Mouse (Mus musculus) colon, adult 2 months (tissue): ENCODE data around the gene H2-D1. TPM values are rescaled to one million over a fixed set of nuclear protein-coding genes. Genes with fewer than 3 reads are reported as not detected.

Experiments used
- polyA plus RNA-seq: library from polyadenylated mRNA; depleted of rRNA; stranded (reverse); fragments of >200 nt; gene quantifications from 2 replicates; pipeline ENCODE4 v1.2.3, GENCODE M21; 2012; rRNA removed

Gene H2-D1
- 837 and 1,001 TPM in 2 replicates for polyA plus RNA-seq

DNA sequence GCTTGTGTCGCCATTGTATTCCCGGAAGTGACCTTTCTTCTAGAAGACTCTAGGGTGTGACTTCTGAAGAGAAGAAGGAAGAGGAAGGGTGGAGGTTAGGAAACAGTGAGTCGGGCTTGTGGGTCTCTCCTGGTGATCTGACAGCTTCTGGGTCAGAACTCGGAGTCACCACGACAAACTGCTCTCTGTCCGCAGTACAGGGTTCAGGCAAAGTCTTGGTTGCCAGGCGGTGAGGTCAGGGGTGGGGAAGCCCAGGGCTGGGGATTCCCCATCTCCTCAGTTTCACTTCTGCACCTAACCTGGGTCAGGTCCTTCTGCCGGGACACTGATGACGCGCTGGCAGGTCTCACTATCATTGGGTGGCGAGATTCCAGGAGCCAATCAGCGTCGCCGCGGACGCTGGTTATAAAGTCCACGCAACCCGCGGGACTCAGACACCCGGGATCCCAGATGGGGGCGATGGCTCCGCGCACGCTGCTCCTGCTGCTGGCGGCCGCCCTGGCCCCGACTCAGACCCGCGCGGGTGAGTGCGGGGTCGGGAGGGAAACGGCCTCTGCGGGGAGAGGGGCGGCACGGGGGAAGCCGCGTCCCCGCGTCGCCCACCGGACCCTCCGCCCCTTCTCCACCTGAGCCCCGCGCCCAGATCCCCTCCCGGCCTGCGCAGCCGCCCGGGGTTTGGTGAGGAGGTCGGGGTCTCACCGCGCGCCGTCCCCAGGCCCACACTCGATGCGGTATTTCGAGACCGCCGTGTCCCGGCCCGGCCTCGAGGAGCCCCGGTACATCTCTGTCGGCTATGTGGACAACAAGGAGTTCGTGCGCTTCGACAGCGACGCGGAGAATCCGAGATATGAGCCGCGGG, at the start of gene H2-D1:
TSS of gene H2-D1 (plus strand) at position 67 of the 859 bp plus-strand sequence.

GRCm38 (mm10) chr17:35220156-35220952, 42.2 kb upstream of the H2-D1 start, which contains the start of gene Gm16181:
Gene Gm16181, plus strand, starts transcription at chr17:35220834.

GRCm38 (mm10) chr17:35233114-35233980, 29.2 kb upstream of the H2-D1 start, which contains the start of gene Atp6v1g2:
Gene Atp6v1g2, plus strand, starts transcription at chr17:35233660.

GRCm38 (mm10) chr17:35235614-35236389, 26.7 kb upstream of the H2-D1 start, which contains the start of gene Nfkbil1:
Gene Nfkbil1, minus strand, starts transcription at chr17:35235792.

DNA sequence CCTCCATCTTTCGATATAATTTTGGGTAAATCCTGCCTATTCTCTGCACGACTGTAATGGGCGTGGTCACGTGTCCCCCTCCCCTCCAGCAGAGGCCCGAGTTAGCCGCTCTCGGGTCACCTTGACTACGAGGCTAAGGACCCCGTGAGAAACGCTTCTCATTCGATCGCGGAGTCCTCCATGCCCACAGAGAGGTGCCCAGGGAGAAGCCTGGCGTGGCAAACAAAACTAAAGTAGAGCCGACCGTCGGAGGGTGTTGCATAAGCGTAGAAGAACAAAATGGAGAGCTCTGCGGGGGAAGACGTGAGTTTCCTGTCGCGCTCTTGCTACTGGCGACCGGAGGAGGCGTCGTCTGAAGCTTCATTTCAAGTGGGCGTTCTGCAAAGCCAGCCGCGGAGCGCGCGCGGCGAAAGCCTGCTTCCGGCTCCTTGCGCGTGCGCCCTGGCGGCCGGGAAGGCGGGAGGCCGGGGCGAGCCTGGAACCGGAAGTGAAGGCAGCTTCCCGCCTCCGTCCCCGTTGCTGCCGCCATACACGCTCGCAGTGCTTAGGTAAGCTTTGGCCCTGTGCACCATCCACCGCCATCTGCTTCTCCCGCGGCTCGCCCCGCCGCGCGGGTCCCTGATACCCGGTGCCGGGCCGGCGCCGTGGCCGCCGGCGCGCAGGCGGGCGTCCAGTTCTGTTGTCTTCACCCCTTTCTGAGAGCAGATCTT, 21.1 kb upstream of the H2-D1 start, which contains the start of gene Ddx39b:
TSS of gene Ddx39b (plus strand) at position 442 of the 710 bp plus-strand sequence.

Other genes with a start within 250 kb of the H2-D1 start
- gene Vwa7, start 246.2 kb upstream of the H2-D1 start, polyA plus RNA-seq = 0.73 and 0.83 TPM in 2 replicates
- gene Sapcd1, start 234.7 kb upstream of the H2-D1 start, polyA plus RNA-seq = 1.0 and 2.3 TPM in 2 replicates
- 4.0 and 6.0 TPM in 2 replicates for gene Msh5, start 216.0 kb upstream of the H2-D1 start, polyA plus RNA-seq
- gene Clic1, start 212.8 kb upstream of the H2-D1 start, polyA plus RNA-seq = 209 and 215 TPM in 2 replicates
- 32.5 and 33.0 TPM in 2 replicates for gene Ddah2, start 203.7 kb upstream of the H2-D1 start, polyA plus RNA-seq
- 5.6 and 10.4 TPM in 2 replicates for gene Ly6g6c, start 197.3 kb upstream of the H2-D1 start, polyA plus RNA-seq
- gene Mpig6b, start 196.5 kb upstream of the H2-D1 start, polyA plus RNA-seq = 0.82 and 1.0 TPM in 2 replicates
- 77.8 and 86.1 TPM in 2 replicates for gene Ly6g6e, start 185.8 kb upstream of the H2-D1 start, polyA plus RNA-seq
- gene Ly6g6d, start 184.7 kb upstream of the H2-D1 start, polyA plus RNA-seq = 19.4 and 23.3 TPM in 2 replicates
- 2.1 and 2.8 TPM in 2 replicates for gene Ly6g6f, start 177.1 kb upstream of the H2-D1 start, polyA plus RNA-seq
- gene Abhd16a, start 173.5 kb upstream of the H2-D1 start, polyA plus RNA-seq = 238 and 254 TPM in 2 replicates
- not detected in 2 replicates for gene Ly6g5c, start 154.5 kb upstream of the H2-D1 start, polyA plus RNA-seq
- 0.72 and 0.86 TPM in 2 replicates for gene Ly6g5b, start 147.3 kb upstream of the H2-D1 start, polyA plus RNA-seq
- gene Gpank1, start 141.3 kb upstream of the H2-D1 start, polyA plus RNA-seq = 23.3 and 25.0 TPM in 2 replicates
- gene Csnk2b, start 140.7 kb upstream of the H2-D1 start, polyA plus RNA-seq = 262 and 295 TPM in 2 replicates
- 16.7 and 18.2 TPM in 2 replicates for gene D17H6S53E, start 136.4 kb upstream of the H2-D1 start, polyA plus RNA-seq
- gene Apom, start 130.7 kb upstream of the H2-D1 start, polyA plus RNA-seq = 0.12 and 0.19 TPM in 2 replicates
- 221 and 228 TPM in 2 replicates for gene Bag6, start 127.6 kb upstream of the H2-D1 start, polyA plus RNA-seq
- 341 and 379 TPM in 2 replicates for gene Prrc2a, start 97.8 kb upstream of the H2-D1 start, polyA plus RNA-seq
- gene Aif1, start 86.7 kb upstream of the H2-D1 start, polyA plus RNA-seq = 1.6 and 2.5 TPM in 2 replicates
- gene Lst1, start 74.3 kb upstream of the H2-D1 start, polyA plus RNA-seq = 8.1 and 10.4 TPM in 2 replicates
- 20.1 and 22.9 TPM in 2 replicates for gene Ltb, start 68.3 kb upstream of the H2-D1 start, polyA plus RNA-seq
- gene Tnf, start 60.7 kb upstream of the H2-D1 start, polyA plus RNA-seq = 1.3 TPM in 2 replicates
- gene Lta, start 57.4 kb upstream of the H2-D1 start, polyA plus RNA-seq = 1.4 and 1.8 TPM in 2 replicates
- not detected in 2 replicates for gene Gm16181, start 41.9 kb upstream of the H2-D1 start, polyA plus RNA-seq
- 4.6 and 5.1 TPM in 2 replicates for gene Atp6v1g2, start 29.1 kb upstream of the H2-D1 start, polyA plus RNA-seq
- gene Nfkbil1, start 26.9 kb upstream of the H2-D1 start, polyA plus RNA-seq = 28.9 and 34.5 TPM in 2 replicates
- gene Ddx39b, start 21.0 kb upstream of the H2-D1 start, polyA plus RNA-seq = 211 and 238 TPM in 2 replicates
- gene H2-Q1, start 57.7 kb downstream of the H2-D1 start, polyA plus RNA-seq = 5.1 and 9.8 TPM in 2 replicates
- gene H2-Q2, start 79.5 kb downstream of the H2-D1 start, polyA plus RNA-seq = 95.5 and 141 TPM in 2 replicates
- 71.8 and 75.3 TPM in 2 replicates for gene H2-Q4, start 116.9 kb downstream of the H2-D1 start, polyA plus RNA-seq
- 18.5 and 18.8 TPM in 2 replicates for gene H2-Q6, start 162.1 kb downstream of the H2-D1 start, polyA plus RNA-seq
- 50.6 and 57.2 TPM in 2 replicates for gene H2-Q7, start 176.4 kb downstream of the H2-D1 start, polyA plus RNA-seq
- gene H2-Q10, start 207.4 kb downstream of the H2-D1 start, polyA plus RNA-seq = 8.0 and 8.1 TPM in 2 replicates
- gene Pou5f1, start 243.3 kb downstream of the H2-D1 start, polyA plus RNA-seq = not detected in 2 replicates